Mouse (Mus musculus) hindbrain, embryonic 14.5 days (tissue): ENCODE data around the gene Hypk. TPM values are rescaled to one million over a fixed set of nuclear protein-coding genes. Genes with fewer than 3 reads are reported as not detected.
A peak's percentile ranks its signal among the peaks of the same experiment; 100 is the strongest.
"Not testable (repeated sequence)": the region's sequence is repeated elsewhere in the genome, so short reads cannot be mapped to it uniquely, and the experiment has no call there.

Experiments used
- ATAC-seq: fragments of 200-750 bp; cut with Nextera tagmentation; 2 replicates; pipeline ENCODE4 v1.8.0; 2017; ENCODE audit warnings: moderate number of reproducible peaks, mild to moderate bottlenecking, moderate TSS enrichment, moderate library complexity; ENCODE audit not compliant: low FRiP score
- DNase-seq: peaks from one replicate; pipeline ENCODE4 v3.0.0-alpha.2; 2015; ENCODE audit warnings: low spot score
- H3K27ac ChIP-seq: fragments of 300-500 bp; sonication (generic); 2 replicates; pipeline ENCODE4 v1.5.1; 2014; ENCODE audit warnings: mild to moderate bottlenecking, moderate library complexity
- H3K27me3 ChIP-seq: fragments of 300-500 bp; sonication (generic); 2 replicates; pipeline ENCODE4 v1.6.1; 2014; ENCODE audit warnings: mild to moderate bottlenecking, low read length, mixed read lengths; ENCODE audit not compliant: control insufficient read depth, insufficient read depth
- H3K36me3 ChIP-seq: fragments of 300-500 bp; sonication (generic); replicated peaks from 2 replicates; pipeline ENCODE4 v1.6.1; 2014; ENCODE audit not compliant: control insufficient read depth, insufficient read depth
- H3K4me1 ChIP-seq: fragments of 300-500 bp; sonication (generic); replicated peaks from 2 replicates; pipeline ENCODE4 v1.6.1; 2014; ENCODE audit warnings: antibody characterized with exemption, low read length, mixed read lengths; ENCODE audit not compliant: control insufficient read depth, insufficient read depth
- H3K4me2 ChIP-seq: fragments of 300-500 bp; sonication (generic); replicated peaks from 2 replicates; pipeline ENCODE4 v1.6.1; 2014; ENCODE audit warnings: mild to moderate bottlenecking, moderate library complexity
- H3K4me3 ChIP-seq: fragments of 300-500 bp; sonication (generic); replicated peaks from 2 replicates; pipeline ENCODE4 v1.5.1; 2014; ENCODE audit warnings: mild to moderate bottlenecking, low read length
- H3K9ac ChIP-seq: fragments of 300-500 bp; sonication (generic); 2 replicates; pipeline ENCODE4 v1.6.1; 2014
- H3K9me3 ChIP-seq: fragments of 300-500 bp; sonication (generic); 2 replicates; pipeline ENCODE4 v1.6.1; 2016; ENCODE audit warnings: low read length; ENCODE audit not compliant: control insufficient read depth
- WGBS: fragments of 180-500 bp; shearing (Covaris S2); extraction: QIAGEN DNeasy Blood & Tissue Kit; methylation state at CpG from one replicate; pipeline ENCODE4 v1.1.7; 2014; 5-methylcytosine and 5-hydroxymethylcytosine counted together
- polyA plus RNA-seq: library from polyadenylated mRNA; unstranded; fragments of >200 nt; fragmentation: Nextera tagmentation; extraction: Ambion mirVana; gene quantifications from 2 replicates; pipeline ENCODE4 v1.2.1, GENCODE M21; 2014

Gene Hypk
- polyA plus RNA-seq, 1 experiment from 2014 or later: 90.2 TPM

GRCm38 (mm10) chr2:121477491-121478266, 24.6 kb downstream of the Hypk start:
- ATAC-seq (no peak), DNase-seq (no peak)
- Histone ChIP-seq H3K9ac (no peak overlapping the region), H3K4me2 (no peak overlapping the region), H3K9me3 (no peaks in the 10 kb centered on the region), H3K27me3 (no peaks in the 10 kb centered on the region), H3K27ac (no peak overlapping the region), H3K4me1 (no peaks in the 10 kb centered on the region; the same call in 1 of the 2 replicates), H3K4me3 (no peak overlapping the region), H3K36me3 (no peaks in the 10 kb centered on the region)
- WGBS: 70% methylated on average over 3 of the region's 3 CpGs

GRCm38 (mm10) chr2:121480498-121480897, 27.4 kb downstream of the Hypk start:
- no peaks in the 10 kb centered on the region; the same call in 1 of the 2 replicates for H3K4me1 ChIP-seq
- no peak overlapping the region for H3K4me3 ChIP-seq
- ATAC-seq (no peak), DNase-seq (no peak)
- H3K9ac ChIP-seq: no peak overlapping the region
- H3K36me3 ChIP-seq: no peaks in the 10 kb centered on the region
- no peak overlapping the region for H3K4me2 ChIP-seq
- H3K9me3 ChIP-seq: no peaks in the 10 kb centered on the region
- H3K27me3 ChIP-seq: no peaks in the 10 kb centered on the region
- WGBS: 54% methylated on average over 3 of the region's 3 CpGs
- no peak overlapping the region for H3K27ac ChIP-seq

GRCm38 (mm10) chr2:121480916-121481315, 27.8 kb downstream of the Hypk start:
- H3K9ac ChIP-seq, H3K4me1 ChIP-seq, H3K4me3 ChIP-seq, H3K27me3 ChIP-seq, H3K27ac ChIP-seq, ATAC-seq, H3K9me3 ChIP-seq, DNase-seq, H3K4me2 ChIP-seq, H3K36me3 ChIP-seq: not testable (repeated sequence)
- WGBS: 90% methylated on average over 13 of the region's 13 CpGs

GRCm38 (mm10) chr2:121483576-121483975, 30.5 kb downstream of the Hypk start:
- Histone ChIP-seq H3K4me1 (no peaks in the 10 kb centered on the region; the same call in 1 of the 2 replicates), H3K4me2 (0 out of 2 replicates have a peak overlapping the region, but pooled peaks have one; percentile 1), H3K27me3 (no peaks in the 10 kb centered on the region), H3K4me3 (no peak overlapping the region), H3K9me3 (no peaks in the 10 kb centered on the region), H3K36me3 (no peaks in the 10 kb centered on the region), H3K9ac (no peak overlapping the region), H3K27ac (no peak overlapping the region)
- WGBS: 34% methylated on average over 8 of the region's 8 CpGs
- no peak for DNase-seq
- ATAC-seq: no peak

GRCm38 (mm10) chr2:121484403-121484802, 31.3 kb downstream of the Hypk start:
- DNase-seq, H3K9ac ChIP-seq, H3K36me3 ChIP-seq, H3K27me3 ChIP-seq, ATAC-seq, H3K4me2 ChIP-seq, H3K4me1 ChIP-seq, H3K27ac ChIP-seq, H3K4me3 ChIP-seq, H3K9me3 ChIP-seq: not testable (repeated sequence)
- 83% methylated on average over 1 of the region's 2 CpGs for WGBS

- H3K36me3 ChIP-seq, H3K4me1 ChIP-seq, H3K9me3 ChIP-seq, DNase-seq, H3K9ac ChIP-seq, H3K27ac ChIP-seq, H3K4me3 ChIP-seq, H3K27me3 ChIP-seq, H3K4me2 ChIP-seq: not testable (repeated sequence)
- 83% methylated on average over 1 of the region's 6 CpGs for WGBS
- 0 out of 2 replicates have a peak, but pooled peaks have one; percentile 12 for ATAC-seq
Measured at GRCm38 (mm10) chr2:121501550-121501949, 48.5 kb downstream of the Hypk start.

- 3% methylated on average over 37 of the region's 42 CpGs for WGBS
- peak; percentile 90 for ATAC-seq
- H3K4me2 ChIP-seq: peak within 1 kb of the TSS; percentile 76
- DNase-seq: peak; percentile 86
- peak within 1 kb of the TSS; percentile 56 for H3K4me3 ChIP-seq
- not testable (repeated sequence) for H3K27me3 ChIP-seq, H3K4me1 ChIP-seq, H3K36me3 ChIP-seq, H3K9me3 ChIP-seq
- 0 out of 2 replicates have a peak within 1 kb of the TSS, but pooled peaks have one; percentile 51 for H3K27ac ChIP-seq
- H3K9ac ChIP-seq: peak within 1 kb of the TSS; percentile 68
Measured at GRCm38 (mm10) chr2:121505942-121506882, 53.1 kb downstream of the Hypk start, which contains the start of the genes Mfap1a and Wdr76. TSS of gene Mfap1a (minus strand) at chr2:121506665. TSS of gene Wdr76 (plus strand) at chr2:121506723.

GRCm38 (mm10) chr2:121507173-121507950, 54.3 kb downstream of the Hypk start:
- Histone ChIP-seq H3K9me3 (no peaks in the 10 kb centered on the region), H3K4me1 (peaks cover 8% of the 10 kb centered on the region; the same call in 1 of the 2 replicates), H3K36me3 (peaks cover 10% of the 10 kb centered on the region), H3K4me2 (peak overlapping the region; percentile 76), H3K4me3 (peak overlapping the region; percentile 56), H3K27me3 (no peaks in the 10 kb centered on the region), H3K9ac (peak overlapping the region; percentile 68), H3K27ac (no peak overlapping the region)
- WGBS: 28% methylated on average over 12 of the region's 12 CpGs
- ATAC-seq (no peak), DNase-seq (no peak)
